Mouse (Mus musculus) E14TG2a.4 (cell line): ENCODE results near the gene Fam172a.

ENCODE experiments used
- H3K27me3 ChIP-seq: 2 replicates; pipeline ENCODE4 v1.6.1; 2014; ENCODE audit warnings: low read length, control low read depth; ENCODE audit not compliant: insufficient read depth
- H3K36me3 ChIP-seq: 2 replicates; pipeline ENCODE4 v1.6.1; 2014; ENCODE audit warnings: low read length, control low read depth; ENCODE audit not compliant: insufficient read depth
- H3K4me1 ChIP-seq: replicated peaks from 2 replicates; pipeline ENCODE4 v1.6.1; 2014; ENCODE audit warnings: low read depth, low read length, control low read depth
- H3K4me3 ChIP-seq: replicated peaks from 2 replicates; pipeline ENCODE4 v1.5.1; 2014; ENCODE audit warnings: mild to moderate bottlenecking, low read length
- H3K9me3 ChIP-seq: 2 replicates; pipeline ENCODE4 v1.6.1; 2014; ENCODE audit warnings: low read length, control low read depth
- CTCF ChIP-seq: conservative IDR thresholded peaks from 2 replicates; pipeline ENCODE4 v1.5.1; 2014; ENCODE audit warnings: low read length
- NANOG ChIP-seq: IDR thresholded peaks from 2 replicates; pipeline ENCODE4 v1.6.1; 2014; ENCODE audit warnings: borderline replicate concordance, low read length, mixed read lengths
- POU5F1 ChIP-seq: IDR thresholded peaks from 2 replicates; pipeline ENCODE4 v1.6.1; 2014; ENCODE audit warnings: low read length, borderline replicate concordance

Gene Fam172a

GRCm38 (mm10) chr13:78175821-78176380, 474.1 kb downstream of the Fam172a start:
- no peaks in the 10 kb centered on the region for H3K36me3 ChIP-seq
- H3K9me3 ChIP-seq, result no peaks in the 10 kb centered on the region
- H3K27me3 ChIP-seq, result peaks cover 83% of the 10 kb centered on the region
- TF ChIP-seq CTCF, result no peak
- no peak for TF ChIP-seq POU5F1
- no peak for TF ChIP-seq NANOG
- H3K4me3 ChIP-seq, result no peak overlapping the region
- H3K4me1 ChIP-seq, result peaks cover 8% of the 10 kb centered on the region

GRCm38 (mm10) chr13:78177381-78177950, 475.6 kb downstream of the Fam172a start:
- H3K4me3 ChIP-seq, result no peak overlapping the region
- TF ChIP-seq CTCF, result no peak
- no peak for TF ChIP-seq POU5F1
- no peak for TF ChIP-seq NANOG

GRCm38 (mm10) chr13:78178021-78178420, 476.2 kb downstream of the Fam172a start:
- peaks cover 13% of the 10 kb centered on the region for H3K4me1 ChIP-seq
- H3K4me3 ChIP-seq, result no peak overlapping the region
- peaks cover 84% of the 10 kb centered on the region for H3K27me3 ChIP-seq
- H3K36me3 ChIP-seq, result no peaks in the 10 kb centered on the region
- TF ChIP-seq POU5F1, result no peak
- no peak for TF ChIP-seq CTCF
- no peak for TF ChIP-seq NANOG
- H3K9me3 ChIP-seq, result no peaks in the 10 kb centered on the region

More at GRCm38 (mm10) chr13:78177381-78177950, 475.6 kb downstream of the Fam172a start:
- no peaks in the 10 kb centered on the region for H3K36me3 ChIP-seq
- H3K9me3 ChIP-seq, result no peaks in the 10 kb centered on the region
- H3K4me1 ChIP-seq, result peaks cover 13% of the 10 kb centered on the region
- peaks cover 84% of the 10 kb centered on the region for H3K27me3 ChIP-seq

- peaks cover 13% of the 10 kb centered on the region for H3K4me1 ChIP-seq
- H3K9me3 ChIP-seq, result no peaks in the 10 kb centered on the region
- H3K4me3 ChIP-seq, result peak overlapping the region; percentile 67; the same call in 1 of the 2 replicates
- no peaks in the 10 kb centered on the region for H3K36me3 ChIP-seq
- TF ChIP-seq POU5F1 (no peak), NANOG (no peak), CTCF (no peak)
- H3K27me3 ChIP-seq, result peaks cover 87% of the 10 kb centered on the region
Measured at GRCm38 (mm10) chr13:78178771-78179170, 476.9 kb downstream of the Fam172a start.

GRCm38 (mm10) chr13:78179312-78180097, 477.7 kb downstream of the Fam172a start:
- TF ChIP-seq NANOG (no peak), POU5F1 (no peak), CTCF (no peak)

GRCm38 (mm10) chr13:78180261-78180660, 478.4 kb downstream of the Fam172a start:
- TF ChIP-seq NANOG, result no peak
- Histone ChIP-seq H3K9me3 (no peaks in the 10 kb centered on the region), H3K4me3 (no peak overlapping the region), H3K4me1 (peaks cover 13% of the 10 kb centered on the region), H3K27me3 (peaks cover 90% of the 10 kb centered on the region), H3K36me3 (no peaks in the 10 kb centered on the region)

More at GRCm38 (mm10) chr13:78179312-78180097, 477.7 kb downstream of the Fam172a start:
- H3K36me3 ChIP-seq, result no peaks in the 10 kb centered on the region
- peaks cover 13% of the 10 kb centered on the region for H3K4me1 ChIP-seq
- peaks cover 88% of the 10 kb centered on the region for H3K27me3 ChIP-seq
- H3K9me3 ChIP-seq, result no peaks in the 10 kb centered on the region
- H3K4me3 ChIP-seq, result peak overlapping the region; percentile 67

- peaks cover 91% of the 10 kb centered on the region for H3K27me3 ChIP-seq
- no peak overlapping the region for H3K4me3 ChIP-seq
- no peaks in the 10 kb centered on the region for H3K36me3 ChIP-seq
- H3K4me1 ChIP-seq, result peaks cover 13% of the 10 kb centered on the region
- TF ChIP-seq CTCF (no peak), POU5F1 (no peak), NANOG (no peak)
- H3K9me3 ChIP-seq, result no peaks in the 10 kb centered on the region
Measured at GRCm38 (mm10) chr13:78181071-78181929, 479.5 kb downstream of the Fam172a start.

- Histone ChIP-seq H3K9me3 (no peaks in the 10 kb centered on the region), H3K4me3 (no peak overlapping the region), H3K36me3 (no peaks in the 10 kb centered on the region), H3K27me3 (peaks cover 91% of the 10 kb centered on the region), H3K4me1 (peaks cover 13% of the 10 kb centered on the region)
- no peak for TF ChIP-seq CTCF
- no peak for TF ChIP-seq NANOG
- no peak for TF ChIP-seq POU5F1
Measured at GRCm38 (mm10) chr13:78181930-78182558, 480.2 kb downstream of the Fam172a start.
